Mouse (Mus musculus): ENCODE results near the gene Fam208a. TPM values are rescaled to one million over a fixed set of nuclear protein-coding genes. Genes with fewer than 3 reads are reported as not detected.

Fam208a gene
- polyA plus RNA-seq, 1 experiment from 2014 or later, result 16.2 TPM

DNA sequence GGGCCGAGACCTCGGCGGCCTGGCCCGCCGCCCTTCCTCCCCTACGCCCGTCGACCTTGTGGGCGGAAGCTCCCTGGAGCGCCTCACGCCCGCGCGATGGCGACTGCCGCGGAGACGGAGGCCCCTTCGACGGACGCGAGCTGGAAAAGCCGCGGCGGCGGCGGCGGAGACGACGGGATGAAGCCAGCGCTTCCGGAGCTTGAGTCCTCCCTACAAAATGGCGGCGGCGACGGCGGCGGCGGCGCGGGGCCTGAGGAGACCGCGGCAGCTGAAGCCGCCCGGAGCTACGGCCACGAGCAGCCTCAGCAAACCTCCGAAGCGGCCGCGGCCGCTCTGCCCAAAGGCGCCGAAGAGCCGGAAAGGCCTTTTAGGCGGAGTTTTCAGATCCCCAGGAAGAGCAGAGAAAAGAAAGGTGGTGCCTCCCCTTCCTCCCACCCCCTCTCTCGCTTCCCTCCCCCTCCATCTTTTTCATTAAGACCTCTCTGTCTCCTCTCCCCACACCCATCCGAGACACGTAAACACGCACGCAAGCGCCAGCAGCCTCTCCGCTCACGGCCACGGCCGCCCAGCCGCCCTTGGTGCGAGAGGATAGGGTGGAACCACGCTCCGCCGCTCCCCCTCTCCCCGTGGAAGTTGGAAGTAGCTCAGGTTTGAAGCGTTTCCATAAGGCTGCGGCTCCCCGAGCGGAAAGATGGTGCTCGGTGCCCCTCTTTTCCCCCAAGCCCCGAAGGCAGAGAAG is 508 bp downstream of the Fam208a start:
- WGBS, result under 1% methylated on average over 45 of the region's 78 CpGs
- peaks cover 4% of the 10 kb centered on the region; the same call in 1 of the 2 replicates for H3K27me3 ChIP-seq
- peak overlapping the region; percentile 98 for H3K27ac ChIP-seq
- H3K9me3 ChIP-seq (replicated peaks), result peaks cover 8% of the 10 kb centered on the region
- peak; percentile 89 for ATAC-seq
- peaks cover 7% of the 10 kb centered on the region; the same call in 1 of the 2 replicates for H3K4me1 ChIP-seq
- peak overlapping the region; percentile 72 for H3K4me3 ChIP-seq
- peaks cover 29% of the 10 kb centered on the region for H3K36me3 ChIP-seq (ENCODE audit: poor library complexity, severe bottlenecking)
- H3K4me2 ChIP-seq, result peak overlapping the region; percentile 79
- peak overlapping the region; percentile 88 for H3K9ac ChIP-seq

DNA sequence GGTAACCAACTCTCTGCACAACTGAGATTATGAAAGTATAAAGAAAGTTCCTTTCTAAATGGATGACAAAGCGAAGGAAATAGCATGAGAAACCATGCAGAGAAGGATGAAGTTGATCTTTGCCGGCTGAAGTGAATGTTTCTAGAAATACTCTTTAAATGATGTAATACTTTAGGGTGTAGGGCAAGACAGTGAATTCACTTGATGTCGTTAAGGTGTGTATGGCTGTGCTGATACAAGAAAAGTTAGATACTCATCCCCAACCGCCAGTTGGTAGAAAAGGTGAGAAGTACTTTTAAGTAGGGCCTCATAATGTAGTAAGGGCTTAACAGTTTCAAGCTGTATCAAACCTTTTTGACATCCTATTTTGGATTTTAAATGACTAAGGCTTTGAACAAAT is 1.6 kb downstream of the Fam208a start:
- no peak for ATAC-seq
- H3K4me2 ChIP-seq, result peak overlapping the region; percentile 30
- 97% methylated on average over 4 of the region's 4 CpGs for WGBS
- peaks cover 35% of the 10 kb centered on the region for H3K36me3 ChIP-seq (ENCODE audit: poor library complexity, severe bottlenecking)
- peaks cover 4% of the 10 kb centered on the region; the same call in 1 of the 2 replicates for H3K27me3 ChIP-seq
- H3K9me3 ChIP-seq (replicated peaks), result peaks cover 8% of the 10 kb centered on the region
- H3K4me1 ChIP-seq, result peaks cover 7% of the 10 kb centered on the region; the same call in 1 of the 2 replicates
- H3K4me3 ChIP-seq, result no peak overlapping the region; the same call in 1 of the 2 replicates
- no peak overlapping the region for H3K9ac ChIP-seq
- no peak overlapping the region for H3K27ac ChIP-seq

DNA sequence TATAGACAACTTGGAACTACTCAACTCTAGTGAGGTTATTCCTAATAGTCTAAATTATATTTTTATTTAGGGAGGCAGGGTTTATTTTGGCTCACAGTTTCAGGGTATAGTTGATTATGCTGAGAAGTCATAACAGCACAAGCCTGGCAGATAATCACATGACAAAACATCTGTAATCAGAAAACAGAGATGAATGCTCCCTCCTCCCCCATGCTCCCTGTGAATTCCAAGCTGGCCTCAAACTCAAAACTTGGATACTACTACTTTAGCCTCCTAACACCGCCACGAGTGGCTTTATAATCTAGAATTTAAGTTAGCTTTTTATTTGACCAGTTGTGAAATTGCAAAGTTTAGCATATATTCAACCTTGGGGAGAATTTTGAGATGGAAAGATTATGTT is 3.4 kb downstream of the Fam208a start:
- 98% methylated on average over 2 of the region's 2 CpGs for WGBS
- Histone ChIP-seq H3K36me3 (ENCODE audit: poor library complexity, severe bottlenecking) (peaks cover 43% of the 10 kb centered on the region), H3K27ac (no peak overlapping the region), H3K4me2 (no peak overlapping the region), H3K9ac (no peak overlapping the region), H3K27me3 (peaks cover 4% of the 10 kb centered on the region; the same call in 1 of the 2 replicates), H3K4me1 (peaks cover 7% of the 10 kb centered on the region; the same call in 1 of the 2 replicates), H3K4me3 (no peak overlapping the region), H3K9me3 (replicated peaks) (peaks cover 8% of the 10 kb centered on the region)
- ATAC-seq, result no peak

DNA sequence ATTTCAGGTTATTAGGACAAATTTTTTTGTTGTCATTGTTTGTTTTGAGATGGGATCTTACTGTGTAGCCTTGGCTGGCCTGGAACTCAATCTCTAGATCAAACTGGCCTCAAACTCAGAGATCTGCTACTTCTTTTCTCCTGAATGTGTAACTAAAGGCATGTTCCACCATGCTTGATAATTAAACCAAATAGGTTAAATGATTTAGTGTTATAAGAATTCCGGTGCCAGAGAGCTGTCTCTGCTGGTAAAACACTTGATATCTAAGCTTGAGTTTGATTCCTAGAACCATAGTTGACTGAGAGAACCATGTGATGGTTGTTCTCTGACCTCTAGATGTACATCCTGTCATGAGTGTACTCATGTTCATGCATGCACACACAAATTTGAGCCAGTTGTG is 7.5 kb downstream of the Fam208a start:
- H3K4me3 ChIP-seq, result no peak overlapping the region
- ATAC-seq, result no peak
- WGBS, result 89% methylated on average over 1 of the region's 1 CpGs

DNA sequence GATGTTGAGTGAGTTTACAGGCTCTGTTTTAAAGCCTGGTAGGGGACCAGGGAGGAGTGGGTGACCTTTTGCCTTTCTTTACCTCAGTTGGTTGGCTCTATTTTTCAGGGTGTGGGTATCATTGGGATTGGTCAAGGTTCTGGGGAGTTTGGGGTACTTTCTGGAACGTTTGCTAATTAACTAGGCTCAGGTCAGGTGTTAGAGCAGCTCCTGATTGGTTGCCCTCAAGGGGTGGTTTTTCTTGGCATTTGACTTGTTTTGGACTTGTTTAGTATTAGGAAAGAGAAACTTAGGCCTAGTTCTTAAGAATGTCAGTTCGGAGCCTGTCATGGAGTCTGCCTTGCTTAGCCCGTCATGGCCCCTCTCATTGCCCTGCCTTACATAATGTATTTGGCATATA is 8.2 kb downstream of the Fam208a start:
- Histone ChIP-seq H3K9ac (no peak overlapping the region), H3K27me3 (no peaks in the 10 kb centered on the region), H3K36me3 (ENCODE audit: poor library complexity, severe bottlenecking) (peaks cover 35% of the 10 kb centered on the region), H3K9me3 (replicated peaks) (peaks cover 3% of the 10 kb centered on the region; the same call in 1 of the 2 replicates), H3K27ac (no peak overlapping the region), H3K4me3 (no peak overlapping the region), H3K4me1 (no peaks in the 10 kb centered on the region), H3K4me2 (no peak overlapping the region)
- no peak for ATAC-seq
- WGBS, result 85% methylated on average over 3 of the region's 3 CpGs

More for the DNA sequence above, 7.5 kb downstream of the Fam208a start:
- peaks cover 3% of the 10 kb centered on the region; the same call in 1 of the 2 replicates for H3K9me3 ChIP-seq (replicated peaks)
- no peaks in the 10 kb centered on the region for H3K4me1 ChIP-seq
- H3K9ac ChIP-seq, result no peak overlapping the region
- no peaks in the 10 kb centered on the region for H3K27me3 ChIP-seq
- H3K4me2 ChIP-seq, result no peak overlapping the region
- no peak overlapping the region for H3K27ac ChIP-seq
- peaks cover 39% of the 10 kb centered on the region for H3K36me3 ChIP-seq (ENCODE audit: poor library complexity, severe bottlenecking)

DNA sequence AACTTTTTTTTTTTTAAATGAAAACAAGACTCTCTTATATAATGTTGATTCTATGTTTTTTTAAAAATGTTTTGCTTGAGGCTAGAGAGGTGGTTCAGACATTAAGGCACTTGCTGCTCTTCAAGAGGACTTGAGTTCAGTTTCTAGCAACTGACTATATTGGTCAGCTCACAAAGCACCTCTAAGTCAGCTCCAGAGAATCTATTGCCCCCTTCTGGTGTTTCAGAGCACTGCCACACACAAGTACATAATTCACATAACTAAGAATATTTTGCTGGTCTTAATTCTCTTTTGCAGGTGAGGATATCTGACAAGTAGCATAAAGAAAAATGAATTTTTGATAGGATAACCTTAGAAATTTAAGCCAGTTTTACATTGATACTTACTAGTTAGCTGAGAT is 12.3 kb downstream of the Fam208a start:
- H3K27ac ChIP-seq, result no peak overlapping the region

DNA sequence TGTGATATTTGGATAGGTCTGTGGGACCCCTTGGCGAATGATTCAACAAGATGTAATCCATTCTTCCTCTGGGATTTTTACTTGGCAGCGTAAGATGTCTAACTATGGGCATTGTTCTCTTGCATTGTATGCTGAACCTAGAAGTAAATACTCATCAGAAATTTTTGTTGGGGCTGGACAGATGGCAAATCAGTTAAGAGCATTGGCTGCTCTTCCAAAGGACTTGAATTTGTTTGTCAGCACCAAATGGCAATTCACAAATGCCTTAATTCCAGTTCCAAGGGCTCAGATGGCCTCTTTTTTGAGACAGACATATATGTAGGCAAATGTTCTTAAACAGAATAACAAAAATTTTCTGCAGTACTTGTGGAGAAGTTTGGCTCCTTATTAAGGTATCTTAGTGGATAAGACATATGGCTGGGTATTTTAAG is 16.2 kb downstream of the Fam208a start:
- H3K4me3 ChIP-seq, result no peak overlapping the region
- no peaks in the 10 kb centered on the region for H3K9me3 ChIP-seq (replicated peaks)
- peaks cover 49% of the 10 kb centered on the region for H3K36me3 ChIP-seq (ENCODE audit: poor library complexity, severe bottlenecking)
- 82% methylated on average over 2 of the region's 2 CpGs for WGBS
- no peak overlapping the region for H3K4me2 ChIP-seq
- ATAC-seq, result no peak
- no peaks in the 10 kb centered on the region for H3K27me3 ChIP-seq
- no peaks in the 10 kb centered on the region for H3K4me1 ChIP-seq
- H3K9ac ChIP-seq, result no peak overlapping the region
- H3K27ac ChIP-seq, result no peak overlapping the region

More for the DNA sequence above, 12.3 kb downstream of the Fam208a start:
- no peaks in the 10 kb centered on the region for H3K9me3 ChIP-seq (replicated peaks)
- ATAC-seq, result no peak
- no peaks in the 10 kb centered on the region for H3K4me1 ChIP-seq
- H3K9ac ChIP-seq, result no peak overlapping the region
- peaks cover 35% of the 10 kb centered on the region for H3K36me3 ChIP-seq (ENCODE audit: poor library complexity, severe bottlenecking)
- no peak overlapping the region for H3K4me2 ChIP-seq
- no peaks in the 10 kb centered on the region for H3K27me3 ChIP-seq
- H3K4me3 ChIP-seq, result no peak overlapping the region

DNA sequence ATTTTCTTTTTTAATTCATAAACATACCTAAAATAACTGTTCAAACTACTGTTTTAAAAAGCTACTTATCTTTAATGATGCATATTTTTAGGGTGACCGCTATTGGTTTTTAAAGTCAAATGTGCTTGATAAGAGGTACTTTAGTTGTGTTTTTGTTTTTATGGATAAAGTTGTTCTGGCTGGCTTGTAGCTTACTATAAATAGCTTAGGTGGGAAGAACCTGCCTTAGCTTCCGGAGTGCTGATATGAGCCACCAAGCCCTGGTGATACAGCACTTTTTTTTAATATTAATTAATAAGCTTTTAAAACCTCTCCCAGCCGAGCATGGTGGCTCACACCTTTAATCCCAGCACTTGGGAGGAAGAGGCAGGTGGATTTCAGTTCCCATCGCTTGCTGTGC is 18.3 kb downstream of the Fam208a start:
- ATAC-seq, result no peak

DNA sequence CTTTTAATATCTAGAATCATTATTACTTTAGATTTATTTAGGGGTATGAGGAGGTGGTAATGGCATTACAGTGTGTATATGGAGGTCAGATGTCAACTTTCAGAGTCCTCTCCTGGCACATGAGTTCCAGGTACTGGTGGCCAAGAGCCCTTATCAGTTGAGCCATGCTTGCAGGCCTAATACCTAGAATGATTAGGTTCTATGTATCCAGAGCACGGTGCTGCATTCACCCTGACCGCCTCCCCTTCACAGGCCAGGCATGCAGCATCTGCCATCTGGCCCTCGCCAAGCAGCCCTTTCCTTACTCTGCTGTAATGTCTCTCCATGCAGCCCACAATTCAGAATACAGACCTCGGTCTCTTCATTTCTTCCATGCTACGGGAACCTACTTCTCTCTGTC is 62.8 kb downstream of the Fam208a start:
- Histone ChIP-seq H3K9ac (no peak overlapping the region), H3K4me3 (no peak overlapping the region), H3K36me3 (ENCODE audit: poor library complexity, severe bottlenecking) (peaks cover 84% of the 10 kb centered on the region), H3K27ac (no peak overlapping the region), H3K4me2 (no peak overlapping the region), H3K4me1 (no peaks in the 10 kb centered on the region), H3K9me3 (replicated peaks) (no peaks in the 10 kb centered on the region), H3K27me3 (no peaks in the 10 kb centered on the region)
- no peak for ATAC-seq
- 92% methylated on average over 5 of the region's 5 CpGs for WGBS

More for the DNA sequence above, 18.3 kb downstream of the Fam208a start:
- WGBS, result 91% methylated on average over 4 of the region's 4 CpGs
- no peaks in the 10 kb centered on the region for H3K9me3 ChIP-seq (replicated peaks)
- H3K4me1 ChIP-seq, result no peaks in the 10 kb centered on the region
- H3K27ac ChIP-seq, result no peak overlapping the region
- peaks cover 57% of the 10 kb centered on the region for H3K36me3 ChIP-seq (ENCODE audit: poor library complexity, severe bottlenecking)
- no peak overlapping the region for H3K9ac ChIP-seq
- H3K4me3 ChIP-seq, result no peak overlapping the region
- no peak overlapping the region for H3K4me2 ChIP-seq
- no peaks in the 10 kb centered on the region for H3K27me3 ChIP-seq

DNA sequence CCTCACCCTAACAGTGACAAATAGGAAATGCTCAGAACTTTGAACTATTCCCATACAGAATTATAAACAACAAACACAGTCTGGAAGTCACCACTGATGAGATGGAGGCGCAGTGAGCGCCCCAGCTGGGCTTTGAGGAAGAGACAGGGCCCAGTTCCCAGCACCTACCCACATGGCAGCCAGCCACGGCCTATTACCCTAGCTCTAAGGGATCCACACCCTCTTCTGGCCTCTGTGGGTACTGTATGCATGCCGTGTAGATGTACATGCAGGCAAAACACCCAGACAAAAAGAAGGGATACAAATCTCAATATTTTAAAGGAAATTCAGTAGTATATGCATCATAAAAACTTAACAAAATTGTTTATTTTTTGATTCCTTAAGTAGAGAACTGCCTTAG is 64.9 kb downstream of the Fam208a start:
- Histone ChIP-seq H3K27me3 (no peaks in the 10 kb centered on the region), H3K4me1 (no peaks in the 10 kb centered on the region), H3K36me3 (ENCODE audit: poor library complexity, severe bottlenecking) (peaks cover 86% of the 10 kb centered on the region), H3K4me2 (no peak overlapping the region), H3K27ac (no peak overlapping the region), H3K9me3 (replicated peaks) (no peaks in the 10 kb centered on the region), H3K4me3 (no peak overlapping the region), H3K9ac (no peak overlapping the region)
- no peak for ATAC-seq
- WGBS, result 89% methylated on average over 4 of the region's 4 CpGs

DNA sequence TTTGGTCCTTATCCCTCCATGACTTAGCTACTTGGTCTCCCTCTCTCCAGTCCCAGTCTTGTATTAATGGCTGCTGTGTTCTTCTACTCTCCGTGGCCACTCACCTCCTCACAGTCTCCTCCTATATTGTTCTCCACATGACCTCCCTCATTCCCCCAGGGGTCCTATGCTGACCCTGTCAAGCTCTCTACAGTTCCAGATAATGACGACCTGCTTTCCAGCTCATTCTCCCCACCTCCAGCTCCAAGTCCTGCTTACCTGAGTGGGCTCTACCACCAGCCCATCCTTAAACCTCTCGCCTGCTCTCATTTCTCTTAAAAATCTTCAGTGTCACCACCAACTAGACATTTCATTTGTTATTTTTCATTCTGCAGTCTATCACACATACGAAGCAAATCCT is 72.5 kb downstream of the Fam208a start:
- H3K4me1 ChIP-seq, result no peaks in the 10 kb centered on the region
- H3K4me2 ChIP-seq, result no peak overlapping the region
- ATAC-seq, result no peak
- H3K27ac ChIP-seq, result no peak overlapping the region
- WGBS, result 81% methylated on average over 4 of the region's 4 CpGs
- H3K9me3 ChIP-seq (replicated peaks), result no peaks in the 10 kb centered on the region
- no peaks in the 10 kb centered on the region for H3K27me3 ChIP-seq
- no peak overlapping the region for H3K4me3 ChIP-seq
- H3K36me3 ChIP-seq (ENCODE audit: poor library complexity, severe bottlenecking), result peaks cover 49% of the 10 kb centered on the region
- H3K9ac ChIP-seq, result no peak overlapping the region

DNA sequence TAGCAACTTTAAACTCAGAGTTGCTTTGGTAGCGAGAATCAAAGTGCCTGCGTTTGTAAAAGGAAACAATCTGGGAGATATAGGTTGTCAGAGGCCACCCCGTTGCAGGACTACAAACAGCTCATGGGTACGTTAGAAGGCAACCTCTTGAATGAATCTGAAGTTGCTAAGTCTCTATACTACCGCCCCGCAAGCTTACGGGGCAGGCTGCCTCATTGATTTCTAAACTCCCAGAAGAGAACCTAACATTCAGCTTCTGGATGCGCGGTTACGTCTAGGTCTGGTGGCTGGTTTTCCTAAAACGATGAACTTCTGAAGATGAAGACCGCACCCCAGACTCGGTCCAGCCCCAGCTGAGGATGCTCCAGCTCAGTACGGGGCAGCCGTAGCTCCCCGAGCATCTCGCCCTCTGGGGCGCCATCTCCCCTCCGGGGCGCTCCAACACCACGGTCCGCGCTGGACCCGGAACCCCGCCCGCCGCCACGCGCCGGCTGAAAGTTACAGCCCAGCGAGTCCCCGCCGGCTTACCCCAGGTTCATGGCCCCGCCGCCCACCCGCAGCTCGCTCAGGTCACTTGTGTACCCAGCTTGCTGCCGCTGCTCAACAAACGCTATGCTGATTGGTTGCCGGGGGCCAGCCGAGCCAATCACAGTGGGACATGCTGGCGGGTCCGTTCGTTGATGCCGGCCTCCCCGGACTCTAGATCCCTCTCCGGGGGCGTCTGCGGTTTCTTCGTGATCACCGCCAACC is 79.4 kb downstream of the Fam208a start, which contains the start of gene Ccdc66:
TSS of gene Ccdc66 (minus strand) at position 567 of the 750 bp plus-strand sequence.
- Histone ChIP-seq H3K27ac (peak within 1 kb of the TSS; percentile 26; the same call in 1 of the 2 replicates), H3K27me3 (no peaks in the 10 kb centered on the region), H3K36me3 (ENCODE audit: poor library complexity, severe bottlenecking) (peaks cover 2% of the 10 kb centered on the region; the same call in 1 of the 2 replicates), H3K9me3 (replicated peaks) (no peaks in the 10 kb centered on the region), H3K9ac (peak within 1 kb of the TSS; percentile 79), H3K4me3 (peak within 1 kb of the TSS; percentile 71), H3K4me2 (peak within 1 kb of the TSS; percentile 79), H3K4me1 (peaks cover 12% of the 10 kb centered on the region)
- under 1% methylated on average over 51 of the region's 51 CpGs for WGBS
- peak; percentile 99 for ATAC-seq
